Mouse (Mus musculus) spleen, postnatal 10 days (tissue): ENCODE measurements around the gene Gmds.
A peak's percentile ranks its signal among the peaks of the same experiment; 100 is the strongest.

Source experiments
- DNase-seq, 2 experiments: peaks; one replicate each; pipeline ENCODE4 v3.0.0; 2021 to 2022; ENCODE audit warnings: low spot score in 2 of 2

The Gmds gene

DNA sequence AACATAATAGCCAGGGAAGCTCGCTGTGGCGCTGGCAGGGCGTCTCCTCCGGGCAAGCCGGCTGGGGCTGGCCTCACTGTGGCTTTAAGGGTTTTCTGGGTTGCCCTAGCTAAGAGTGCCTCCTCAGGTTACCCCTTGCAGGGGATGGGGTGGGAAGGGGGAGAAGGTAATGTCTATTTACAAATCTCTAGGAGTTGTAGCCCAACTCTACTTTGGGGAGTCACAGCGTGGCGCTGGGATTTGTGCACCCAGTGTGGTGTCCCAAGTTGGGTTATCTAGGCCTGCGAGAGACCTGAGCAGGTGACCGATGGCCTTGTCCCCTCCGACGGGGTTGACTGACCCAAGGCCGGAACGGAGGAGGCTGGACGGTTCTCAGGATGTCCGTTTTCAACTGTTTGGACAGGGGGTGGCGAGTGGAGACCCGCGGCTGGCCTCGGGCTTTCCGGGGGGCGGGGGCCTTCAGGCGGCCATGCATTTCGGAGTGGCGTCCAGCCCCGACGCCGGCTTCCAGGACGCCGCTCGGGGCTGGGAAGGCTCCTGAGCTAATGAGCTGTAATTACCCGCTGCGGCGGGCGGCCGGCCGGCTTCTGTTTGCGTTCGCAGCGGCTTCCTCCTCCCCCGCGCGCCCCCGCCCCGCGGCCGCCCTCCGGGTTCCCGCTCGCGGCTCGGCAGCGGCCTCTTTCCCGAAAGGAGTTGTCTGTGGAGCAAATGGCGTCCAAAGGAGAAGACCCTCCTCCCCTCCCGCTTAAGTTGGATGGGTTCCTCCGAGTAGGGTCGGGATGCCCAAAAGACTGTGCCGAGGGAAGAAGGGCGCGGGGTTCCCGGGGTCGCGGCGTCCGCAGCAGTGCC, 527.6 kb downstream of the Gmds start:
- DNase-seq, result no peak

DNA sequence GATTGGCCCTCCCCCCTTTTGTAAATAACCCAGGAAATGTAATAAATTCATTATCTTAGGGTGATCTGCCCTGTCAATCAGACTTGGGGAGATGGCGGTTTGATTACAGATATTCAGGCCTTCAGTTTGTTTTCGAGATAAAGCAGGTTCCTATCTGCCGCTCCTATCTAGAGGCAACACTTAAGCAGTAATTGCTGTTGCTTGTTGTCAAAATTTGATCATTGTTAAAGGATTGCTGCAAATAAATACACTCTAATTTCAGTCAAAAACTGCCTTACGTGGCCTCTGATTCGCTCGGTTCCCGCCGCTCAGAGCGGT, 528.2 kb downstream of the Gmds start:
- DNase-seq, result no peak

DNA sequence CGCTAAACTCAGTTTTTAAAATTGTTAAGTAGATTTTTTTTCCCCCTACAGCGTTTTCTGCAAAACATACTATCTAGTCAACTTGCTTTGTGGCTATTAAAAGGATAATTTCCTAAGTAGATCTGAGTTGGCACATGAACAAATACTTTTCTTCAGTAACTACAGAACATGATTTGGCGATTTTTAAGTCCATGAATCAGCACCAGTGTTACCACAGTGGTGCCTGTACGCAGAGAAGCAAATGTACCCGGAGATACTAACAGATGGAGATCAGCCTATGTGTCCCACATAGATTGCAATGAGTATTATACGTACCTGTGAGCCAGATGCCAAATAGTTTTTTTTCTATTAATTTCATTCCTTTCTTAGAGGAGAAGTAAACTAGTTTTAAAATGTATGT, 528.8 kb downstream of the Gmds start:
- DNase-seq, result no peak

DNA sequence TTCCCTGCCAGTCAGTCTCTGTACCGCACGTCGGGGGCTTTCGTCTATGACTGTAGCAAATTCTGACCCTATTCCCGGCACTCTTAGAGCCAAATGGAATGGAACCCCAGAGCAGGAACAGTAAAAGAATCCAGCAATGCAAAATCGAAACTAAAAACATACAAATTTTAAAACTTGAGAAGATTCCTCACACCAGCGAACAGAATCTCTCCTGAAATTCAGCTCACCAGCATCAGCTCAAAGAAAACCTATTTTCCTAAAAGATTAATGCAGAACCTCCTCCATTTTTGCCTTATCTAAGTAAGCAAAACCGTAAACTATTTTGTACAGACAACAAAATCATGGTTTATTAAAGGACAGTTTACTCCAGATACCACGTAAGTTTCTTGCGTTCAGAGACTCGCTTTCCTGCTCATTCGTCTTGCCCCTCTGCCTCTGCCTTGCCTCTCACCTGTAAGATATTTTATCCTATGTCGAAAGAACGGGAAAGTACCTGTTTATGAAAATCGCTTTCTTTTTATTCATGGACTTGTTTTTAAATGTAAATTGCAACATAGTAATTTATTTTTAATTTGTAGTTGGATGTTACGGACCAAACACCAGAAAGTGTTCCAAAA, 529.6 kb downstream of the Gmds start:
- DNase-seq, result no peak

DNA sequence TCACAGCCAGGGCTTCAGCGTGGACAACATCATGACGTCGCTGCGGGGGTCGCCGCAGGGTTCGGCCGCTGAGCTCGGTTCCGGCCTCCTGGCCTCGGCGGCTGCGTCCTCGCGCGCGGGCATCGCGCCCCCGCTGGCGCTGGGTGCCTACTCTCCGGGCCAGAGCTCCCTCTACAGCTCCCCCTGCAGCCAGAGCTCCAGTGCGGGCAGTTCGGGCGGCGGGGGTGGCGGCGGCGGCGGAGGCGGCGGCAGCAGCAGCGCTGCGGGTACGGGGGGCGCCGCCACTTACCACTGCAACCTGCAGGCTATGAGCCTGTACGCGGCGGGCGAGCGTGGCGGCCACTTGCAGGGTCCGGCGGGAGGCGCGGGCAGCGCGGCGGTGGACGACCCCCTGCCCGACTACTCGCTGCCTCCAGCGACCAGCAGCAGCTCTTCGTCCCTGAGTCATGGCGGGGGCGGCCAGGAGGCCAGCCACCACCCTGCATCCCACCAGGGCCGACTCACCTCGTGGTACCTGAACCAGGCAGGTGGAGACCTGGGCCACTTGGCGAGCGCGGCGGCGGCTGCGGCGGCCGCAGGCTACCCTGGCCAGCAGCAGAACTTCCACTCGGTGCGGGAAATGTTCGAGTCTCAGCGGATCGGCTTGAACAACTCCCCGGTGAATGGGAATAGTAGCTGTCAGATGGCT, 530.3 kb downstream of the Gmds start:
- DNase-seq, result peak in 1 of 2 experiments; percentile 45

DNA sequence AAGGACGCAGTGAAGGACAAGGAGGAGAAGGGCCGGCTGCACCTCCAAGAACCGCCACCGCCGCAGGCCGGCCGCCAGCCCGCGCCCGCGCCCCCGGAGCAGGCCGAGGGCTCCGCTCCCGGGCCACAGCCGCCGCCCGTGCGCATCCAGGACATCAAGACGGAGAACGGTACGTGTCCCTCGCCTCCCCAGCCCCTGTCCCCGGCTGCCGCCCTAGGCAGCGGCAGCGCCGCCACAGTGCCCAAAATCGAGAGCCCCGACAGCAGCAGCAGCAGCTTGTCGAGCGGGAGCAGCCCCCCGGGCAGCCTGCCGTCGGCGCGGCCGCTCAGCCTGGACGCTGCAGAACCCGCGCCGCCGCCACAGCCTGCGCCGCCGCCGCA, 530.8 kb downstream of the Gmds start:
- peak in 1 of 2 experiments; percentile 22 for DNase-seq

DNA sequence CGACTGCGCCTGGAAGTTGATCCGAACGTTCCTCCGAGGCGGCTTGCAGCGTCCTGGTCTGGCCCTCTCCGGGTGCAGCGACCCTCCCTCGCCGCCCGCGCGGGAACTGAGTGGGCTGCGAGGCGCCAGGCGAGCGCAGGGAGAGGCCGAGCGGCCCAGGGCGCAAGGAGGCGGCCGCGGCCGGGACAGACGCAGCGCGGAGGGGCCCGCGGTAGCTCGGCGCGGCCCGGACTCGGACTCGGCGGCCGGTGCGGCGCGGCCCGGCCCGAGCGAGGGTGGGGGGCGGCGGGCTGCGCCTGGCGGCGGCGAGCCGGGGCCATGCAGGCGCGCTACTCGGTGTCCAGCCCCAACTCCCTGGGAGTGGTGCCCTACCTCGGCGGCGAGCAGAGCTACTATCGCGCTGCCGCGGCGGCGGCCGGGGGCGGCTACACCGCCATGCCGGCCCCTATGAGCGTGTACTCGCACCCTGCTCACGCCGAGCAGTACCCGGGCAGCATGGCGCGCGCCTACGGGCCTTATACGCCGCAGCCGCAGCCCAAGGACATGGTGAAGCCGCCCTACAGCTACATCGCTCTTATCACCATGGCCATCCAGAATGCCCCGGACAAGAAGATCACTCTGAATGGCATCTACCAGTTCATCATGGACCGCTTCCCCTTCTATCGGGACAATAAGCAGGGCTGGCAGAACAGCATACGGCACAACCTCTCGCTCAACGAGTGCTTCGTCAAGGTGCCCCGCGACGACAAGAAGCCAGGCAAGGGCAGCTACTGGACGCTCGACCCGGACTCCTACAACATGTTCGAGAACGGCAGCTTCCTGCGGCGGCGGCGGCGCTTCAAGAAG, 531.4 kb downstream of the Gmds start:
- DNase-seq, result peak in 1 of 2 experiments; percentile 21

DNA sequence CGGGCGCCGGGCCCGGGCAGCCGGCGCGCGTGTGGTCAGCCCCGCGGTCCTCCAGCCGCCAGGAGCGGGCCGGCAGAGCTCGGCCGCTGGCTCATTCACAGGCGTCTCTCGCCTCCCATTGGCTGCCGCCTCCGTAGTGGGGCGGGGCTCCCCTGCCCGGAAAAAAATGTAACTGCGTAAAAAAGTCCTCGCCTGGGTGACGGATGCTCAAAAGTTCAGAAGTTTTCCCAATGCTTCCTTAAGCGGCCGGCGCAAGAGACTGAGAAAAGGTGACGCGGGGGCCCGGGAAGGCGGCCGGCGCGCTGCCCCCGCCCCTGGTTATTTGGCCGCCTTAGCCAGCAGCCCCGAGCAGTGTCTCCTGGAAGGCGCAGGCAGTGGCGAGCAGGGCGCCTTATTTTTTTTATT, 532.1 kb downstream of the Gmds start, which contains the start of gene Foxc1:
Foxc1 (plus strand) TSS at position 206 of the 405 bp plus-strand sequence.
- peak in 1 of 2 experiments; percentile 48 for DNase-seq

DNA sequence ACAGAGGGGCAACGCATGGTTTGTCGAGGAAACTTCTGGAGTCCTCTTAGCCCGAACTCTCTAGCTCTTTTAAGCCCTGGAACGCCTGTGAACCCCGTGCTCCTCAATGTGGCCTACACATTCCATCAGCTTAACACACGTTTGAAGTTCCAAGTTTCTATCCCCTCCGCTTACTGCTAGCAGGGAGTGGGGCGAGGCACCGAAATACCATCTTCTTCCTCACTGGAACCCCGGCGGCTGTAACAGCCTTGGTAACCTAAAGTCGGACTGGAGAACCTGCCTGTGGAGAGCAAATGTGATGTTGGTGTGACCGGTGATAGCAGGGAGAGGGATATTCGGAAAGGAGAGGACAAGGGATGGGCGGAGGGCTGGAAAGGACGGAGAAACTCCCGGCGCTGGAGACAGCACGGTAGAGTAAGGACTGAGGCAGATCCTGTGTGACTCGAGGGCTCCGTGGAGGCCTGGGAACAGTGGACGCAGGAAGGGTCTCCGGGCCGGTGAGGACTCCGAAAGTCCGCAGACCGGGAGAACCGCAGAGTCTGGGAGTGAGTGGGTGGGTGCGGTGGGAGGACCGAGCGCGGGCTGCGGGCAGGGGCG, 532.6 kb downstream of the Gmds start:
- DNase-seq, result no peak

DNA sequence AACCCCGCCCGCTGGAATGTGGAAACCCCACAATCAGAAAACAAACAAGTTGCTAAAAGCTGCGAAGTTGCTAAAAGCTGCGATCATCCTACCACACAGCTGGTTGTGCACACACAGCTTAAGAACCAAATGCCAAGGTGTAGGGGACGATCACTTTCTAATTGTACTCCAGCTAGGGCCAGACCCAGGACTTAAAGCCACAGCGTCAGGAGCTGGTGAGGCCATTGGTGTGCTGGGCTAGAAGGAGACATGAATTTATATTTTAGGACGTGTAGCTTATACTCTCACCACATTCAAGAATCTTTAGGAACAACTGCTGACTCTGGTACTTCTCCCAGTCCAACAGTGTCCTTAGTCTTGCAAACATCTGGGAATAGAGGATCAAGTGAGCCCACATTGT, 534.0 kb downstream of the Gmds start:
- no peak for DNase-seq

DNA sequence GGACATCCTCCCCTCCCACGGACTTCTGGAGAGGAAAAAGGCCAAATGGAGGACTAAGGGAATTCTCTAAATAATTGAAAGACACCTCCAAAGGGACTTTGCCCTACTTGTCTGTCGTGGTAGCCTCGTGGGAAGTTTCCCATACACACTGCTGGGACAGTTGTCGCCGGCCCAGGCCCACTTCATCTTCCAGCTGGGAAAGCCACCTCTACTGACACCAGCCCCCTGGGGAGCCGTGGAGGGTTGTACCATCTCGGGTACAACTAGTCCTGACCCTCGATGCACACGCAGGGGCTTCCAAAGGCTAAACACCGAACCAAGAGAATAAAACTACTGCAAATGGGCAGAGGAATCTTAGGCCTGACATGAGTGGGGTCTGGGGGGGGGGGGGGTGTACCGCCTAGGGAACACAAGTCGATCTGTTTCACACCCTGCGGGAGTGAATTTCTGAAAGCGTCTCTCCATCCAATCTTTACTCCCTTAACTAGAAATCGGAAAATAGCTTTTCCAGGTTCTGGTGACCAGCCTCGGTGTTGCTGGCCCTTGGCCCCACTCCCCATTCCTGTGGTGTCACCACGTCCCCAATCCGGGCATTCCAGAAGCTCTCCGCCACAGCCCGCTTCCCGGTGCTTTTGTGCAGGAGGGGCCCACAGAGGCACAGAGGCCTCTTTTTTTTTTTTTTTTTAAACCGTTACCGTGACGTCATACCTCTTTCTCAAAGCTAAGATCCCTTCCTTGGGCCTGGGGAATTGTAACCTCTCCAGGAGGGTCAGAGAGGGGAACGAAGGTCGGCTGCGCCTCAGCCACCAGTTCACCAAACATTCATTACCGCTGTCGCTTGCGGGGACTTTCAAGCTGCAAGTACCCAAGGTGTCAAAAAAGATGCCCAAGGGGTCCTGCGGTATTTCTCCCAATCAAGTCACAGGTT, 535.1 kb downstream of the Gmds start:
- DNase-seq, result no peak

DNA sequence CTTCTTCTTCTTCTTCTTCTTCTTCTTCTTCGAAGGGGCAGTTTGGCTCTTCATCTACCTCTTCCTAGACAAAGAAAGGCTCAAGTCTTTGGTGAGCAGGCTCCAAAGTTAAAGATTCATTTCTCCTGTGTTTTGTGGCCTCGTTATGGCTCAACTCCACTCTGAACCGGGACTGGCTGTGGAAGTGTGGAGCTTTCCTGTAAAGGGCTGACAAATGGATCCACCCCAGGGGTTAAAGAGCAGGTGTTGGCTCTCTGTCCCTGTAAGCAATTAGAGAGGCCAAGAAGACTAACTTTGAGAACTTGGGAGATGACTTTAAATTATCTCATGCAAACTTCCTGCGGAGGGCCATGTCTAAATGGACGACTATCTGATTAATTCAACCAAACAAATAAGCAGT, 536.1 kb downstream of the Gmds start:
- DNase-seq, result no peak

DNA sequence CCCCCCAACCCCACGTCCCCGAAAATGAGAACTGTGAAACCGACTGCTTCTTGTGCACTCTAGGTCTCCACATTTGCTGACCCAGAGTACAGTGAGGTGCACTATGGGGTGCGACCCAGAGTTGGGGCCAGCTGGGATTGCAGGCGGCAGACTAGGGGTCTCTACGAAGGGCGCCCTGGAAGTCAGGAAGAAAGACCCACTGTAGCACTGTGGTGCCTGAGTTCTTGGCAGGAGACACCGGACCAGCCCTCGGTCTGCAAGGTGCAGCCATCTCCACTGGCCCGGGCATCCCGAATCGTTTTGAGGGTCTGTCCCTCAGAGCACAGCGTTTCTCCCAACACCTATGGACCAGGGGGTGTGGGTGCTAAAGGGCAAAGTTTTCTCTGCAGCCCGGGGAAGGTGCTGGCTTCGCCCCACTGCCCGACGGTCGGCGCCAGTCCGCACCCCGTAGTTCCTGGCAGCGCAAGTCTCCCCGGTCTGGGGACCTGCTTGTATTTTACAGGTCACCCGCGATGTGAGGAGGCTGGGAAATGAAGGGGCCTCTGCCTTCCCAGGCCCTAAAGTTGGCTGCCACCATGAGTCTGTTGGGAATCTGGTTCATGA, 536.7 kb downstream of the Gmds start:
- DNase-seq, result no peak

DNA sequence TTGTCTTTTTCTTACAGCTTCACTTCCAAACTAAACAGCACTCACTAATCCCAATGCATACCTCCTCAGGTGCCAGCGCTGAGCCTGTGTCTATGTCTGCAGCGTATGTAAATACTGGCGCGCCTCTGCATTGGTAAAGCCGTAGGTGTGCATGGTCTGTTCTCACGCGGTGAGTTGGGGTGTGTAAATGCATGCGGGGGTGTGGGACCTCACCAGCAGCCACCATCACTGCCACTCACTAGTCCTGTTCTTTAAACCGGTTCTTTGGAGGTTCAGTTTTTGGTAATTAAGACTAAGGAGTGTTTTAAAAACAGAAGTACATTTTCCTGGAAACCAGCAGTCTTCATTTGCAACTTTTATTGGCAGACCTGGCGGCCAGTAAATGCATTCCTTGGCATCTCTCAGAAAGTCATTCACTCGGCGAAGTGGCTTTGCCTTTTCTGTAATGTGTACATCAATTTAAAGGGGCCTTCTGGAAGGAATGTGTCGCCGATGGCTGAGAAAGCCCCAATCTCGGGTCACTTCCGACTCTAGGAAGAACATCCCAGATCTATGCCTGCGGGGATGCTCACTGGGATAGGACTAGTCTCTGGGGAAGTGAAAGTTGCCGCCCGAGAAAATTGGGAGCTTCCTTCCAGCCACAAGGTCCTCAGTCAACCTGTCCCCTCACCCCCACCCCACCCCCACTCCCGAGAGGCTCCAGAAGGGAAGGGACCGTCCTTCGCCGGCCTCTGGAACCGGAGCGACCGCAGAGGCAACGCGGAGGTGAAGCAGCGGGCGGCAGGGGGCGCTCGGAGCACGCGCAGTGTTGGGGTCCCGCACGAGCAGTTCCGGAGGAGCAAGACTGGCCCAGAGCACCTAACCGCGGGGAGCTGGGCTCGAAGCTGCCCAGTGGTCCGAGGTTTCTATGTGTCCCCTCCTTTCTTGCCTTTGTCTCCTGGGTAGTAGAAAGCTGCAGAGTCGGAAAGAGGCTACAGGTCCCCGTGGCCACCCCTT, 537.7 kb downstream of the Gmds start:
- DNase-seq, result peak; percentile 61 to 83

DNA sequence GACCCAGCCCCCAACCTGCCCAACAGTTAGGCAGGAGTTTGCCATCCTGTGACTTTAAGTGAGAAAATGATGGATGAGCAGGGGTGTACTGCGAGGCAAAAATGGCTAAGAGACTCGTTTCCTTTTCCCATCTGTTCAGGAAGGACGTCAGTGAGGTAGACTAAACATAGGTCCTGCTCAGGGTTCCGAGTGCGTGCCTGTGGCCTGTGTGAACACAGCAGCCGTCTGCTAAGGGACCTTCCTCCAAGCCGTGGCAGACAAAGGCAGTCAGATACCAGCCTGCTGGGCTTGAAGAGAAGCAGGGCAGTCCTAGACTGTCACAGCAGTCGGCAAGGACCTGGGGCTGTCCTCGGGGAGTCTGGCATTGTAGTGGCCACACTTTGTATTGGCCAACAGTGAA, 540.5 kb downstream of the Gmds start:
- DNase-seq, result no peak

DNA sequence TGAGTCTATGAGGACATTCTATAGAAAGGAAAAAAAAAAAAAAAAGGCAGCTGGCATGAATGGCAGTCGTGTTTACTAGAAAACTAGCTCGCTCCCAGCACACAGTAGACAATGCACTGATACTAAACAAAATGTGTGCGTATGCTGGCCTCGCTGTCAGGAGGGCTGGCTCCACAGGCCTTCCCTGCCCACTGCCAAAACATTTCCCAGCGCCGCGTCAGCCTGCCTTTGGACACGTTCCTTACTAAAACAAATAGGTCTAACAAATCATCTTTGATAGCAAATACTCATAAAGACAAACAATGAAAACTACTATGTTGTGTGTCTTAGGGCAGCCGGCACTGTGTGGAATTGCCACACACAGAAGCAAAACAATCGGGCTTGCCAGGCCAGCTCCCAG, 541.2 kb downstream of the Gmds start:
- DNase-seq, result no peak

DNA sequence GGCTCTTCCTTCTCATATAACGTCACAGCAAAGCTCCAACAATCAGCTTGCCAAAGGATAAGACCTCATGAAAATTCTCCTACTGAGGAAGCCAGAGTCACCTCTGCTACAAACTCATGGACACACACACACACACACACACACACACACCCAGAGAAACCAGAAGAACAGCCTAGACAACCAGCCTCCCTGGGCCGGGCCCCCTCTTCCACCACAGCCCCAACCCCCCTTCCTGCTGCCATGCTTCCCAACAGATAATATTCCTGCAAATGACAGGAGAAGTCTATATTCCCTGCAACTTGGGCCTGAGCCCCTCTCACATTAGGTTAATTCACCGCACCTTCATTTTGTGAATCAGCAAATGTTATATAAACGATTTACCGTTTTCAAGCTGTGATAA, 545.4 kb downstream of the Gmds start:
- no peak for DNase-seq

DNA sequence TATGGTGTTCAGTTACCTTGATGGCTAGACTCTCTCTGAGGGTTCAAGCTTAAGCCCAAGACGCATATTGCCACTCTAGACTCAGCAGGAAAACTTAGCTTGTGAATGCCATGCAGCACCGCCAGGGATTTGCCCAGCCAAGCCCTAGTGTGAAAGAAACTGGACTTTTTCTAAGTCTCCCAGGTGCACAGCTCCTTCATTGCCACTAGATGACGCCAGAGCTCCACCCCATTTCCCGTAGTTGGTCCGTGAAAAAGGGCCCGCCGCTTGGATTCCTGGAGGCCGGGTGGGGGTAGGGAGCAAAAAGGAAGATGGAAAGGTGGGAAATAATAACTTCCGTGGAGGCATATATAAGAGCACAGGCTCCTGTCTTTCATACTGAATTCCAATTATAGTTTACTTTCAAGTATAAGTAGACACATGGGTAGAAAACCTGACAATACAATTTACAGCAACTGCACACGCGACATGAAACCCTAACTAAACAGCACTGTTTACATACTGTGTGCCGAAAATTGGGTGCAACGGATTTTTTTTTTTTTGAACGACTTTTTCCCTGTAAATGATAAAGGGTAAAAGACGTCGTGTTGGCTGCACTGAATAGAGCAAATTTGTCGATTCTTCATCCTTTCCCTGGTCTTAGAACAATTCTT, 545.9 kb downstream of the Gmds start:
- peak in 1 of 2 experiments; percentile 40 for DNase-seq
